Mouse (Mus musculus) cerebellum, adult 18-20 months (tissue): ENCODE data around the gene Snx13.

Experiments used
- DNase-seq, 2 experiments: peaks; one replicate each; pipeline ENCODE4 v3.0.0; 2021

Gene Snx13

GRCm38 (mm10) chr12:35047320-35048225, 587 bp downstream of the Snx13 start:
- DNase-seq, result peak; percentile 76 to 80

- DNase-seq, result no peak
Observed at GRCm38 (mm10) chr12:35048891-35049290, 1.9 kb downstream of the Snx13 start.

GRCm38 (mm10) chr12:35050501-35050900, 3.5 kb downstream of the Snx13 start:
- no peak for DNase-seq

GRCm38 (mm10) chr12:35050964-35051758, 4.2 kb downstream of the Snx13 start:
- no peak for DNase-seq

GRCm38 (mm10) chr12:35054420-35054819, 7.4 kb downstream of the Snx13 start:
- DNase-seq, result no peak

- DNase-seq, result no peak
Observed at GRCm38 (mm10) chr12:35055114-35056095, 8.4 kb downstream of the Snx13 start.

GRCm38 (mm10) chr12:35063697-35064468, 16.9 kb downstream of the Snx13 start:
- DNase-seq, result peak; percentile 84 to 91

- DNase-seq, result no peak
Observed at GRCm38 (mm10) chr12:35067621-35068020, 20.6 kb downstream of the Snx13 start.

- DNase-seq, result peak; percentile 74 to 83
Observed at GRCm38 (mm10) chr12:35071336-35071735, 24.4 kb downstream of the Snx13 start.

GRCm38 (mm10) chr12:35072178-35072577, 25.2 kb downstream of the Snx13 start:
- peak in 1 of 2 experiments; percentile 50 for DNase-seq

- DNase-seq, result no peak
Observed at GRCm38 (mm10) chr12:35075993-35076392, 29.0 kb downstream of the Snx13 start.

GRCm38 (mm10) chr12:35123549-35123948, 76.6 kb downstream of the Snx13 start:
- no peak for DNase-seq

- DNase-seq, result no peak
Observed at GRCm38 (mm10) chr12:35153186-35153585, 106.2 kb downstream of the Snx13 start.

- no peak for DNase-seq
Observed at GRCm38 (mm10) chr12:35154149-35154548, 107.2 kb downstream of the Snx13 start.

- DNase-seq, result no peak
Observed at GRCm38 (mm10) chr12:35157237-35157636, 110.3 kb downstream of the Snx13 start.

- DNase-seq, result peak; percentile 25 to 31
Observed at GRCm38 (mm10) chr12:35161690-35162089, 114.7 kb downstream of the Snx13 start.

- no peak for DNase-seq
Observed at GRCm38 (mm10) chr12:35170275-35170674, 123.3 kb downstream of the Snx13 start.

- DNase-seq, result no peak
Observed at GRCm38 (mm10) chr12:35175938-35176337, 129.0 kb downstream of the Snx13 start.

GRCm38 (mm10) chr12:35176628-35177027, 129.6 kb downstream of the Snx13 start:
- no peak for DNase-seq

GRCm38 (mm10) chr12:35182675-35183074, 135.7 kb downstream of the Snx13 start:
- peak; percentile 80 to 86 for DNase-seq

- no peak for DNase-seq
Observed at GRCm38 (mm10) chr12:35184261-35184660, 137.3 kb downstream of the Snx13 start.
